Mouse (Mus musculus): Measurements from ENCODE around the gene Mmp23.

DNA sequence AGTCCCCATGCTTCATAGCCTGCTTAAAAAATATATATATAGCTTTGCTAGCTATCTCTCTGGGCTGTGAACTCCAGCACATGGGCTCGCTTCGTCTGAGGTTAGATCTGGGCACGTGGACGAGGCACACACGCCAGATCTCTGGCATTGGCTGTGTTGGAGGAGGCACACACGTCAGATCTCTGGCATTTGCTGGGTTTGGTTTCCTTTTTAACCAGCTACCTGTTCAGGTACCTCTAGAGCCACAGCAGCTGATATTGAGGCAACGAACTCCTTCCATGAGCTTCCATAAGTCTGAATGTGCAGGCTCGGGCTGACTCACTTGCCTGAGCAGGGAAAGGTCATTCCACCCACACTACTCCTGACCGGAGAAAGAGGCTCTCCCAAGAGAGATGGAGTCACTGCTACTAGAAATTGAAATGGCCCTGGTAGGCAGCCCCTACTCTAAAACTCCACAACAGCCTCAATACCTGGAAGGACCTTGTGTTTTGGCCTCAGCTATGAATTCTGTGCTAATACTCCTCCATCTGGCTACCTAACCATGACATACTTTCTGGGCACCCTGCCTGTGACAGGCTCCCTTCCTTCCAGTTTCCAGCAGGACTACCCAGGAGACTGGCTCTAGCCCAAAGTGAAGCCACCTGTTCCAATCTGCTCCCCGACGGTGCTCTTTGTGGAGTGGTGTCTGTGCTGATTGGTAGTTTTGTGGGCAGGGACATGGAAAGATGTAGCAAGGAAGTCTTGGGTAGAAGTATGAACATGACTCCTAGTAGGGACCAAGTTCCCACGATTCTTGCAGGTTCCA is 37.6 kb upstream of the Mmp23 start:
- TF ChIP-seq POLR2A (IDR thresholded peaks at IDR 0.05; ENCODE audit: insufficient read length, low read depth): no peak
- no peak for TF ChIP-seq TCF12 (IDR thresholded peaks at IDR 0.05; ENCODE audit: insufficient read depth, poor library complexity, severe bottlenecking)
- TF ChIP-seq USF1 (IDR thresholded peaks at IDR 0.05; ENCODE audit: low read depth): no peak
- no peak for TF ChIP-seq REST (IDR thresholded peaks at IDR 0.05; ENCODE audit: insufficient read depth, insufficient read length)
- TF ChIP-seq E2F4 (IDR thresholded peaks at IDR 0.05; ENCODE audit: insufficient read depth): no peak
